Mouse (Mus musculus) forebrain, embryonic 14.5 days (tissue): Measurements from ENCODE around the gene Fnip1. TPM values are rescaled to one million over a fixed set of nuclear protein-coding genes. Genes with fewer than 3 reads are reported as not detected.
A peak's percentile ranks its signal among the peaks of the same experiment; 100 is the strongest.
"Not testable (repeated sequence)": the region's sequence is repeated elsewhere in the genome, so short reads cannot be mapped to it uniquely, and the experiment has no call there.

ENCODE experiments used
- ATAC-seq: fragments of 200-750 bp; cut with Nextera tagmentation; 2 replicates; pipeline ENCODE4 v1.8.0; 2017; ENCODE audit warnings: mild to moderate bottlenecking, moderate library complexity
- DNase-seq: peaks from one replicate; pipeline ENCODE4 v3.0.0-alpha.2; 2015; ENCODE audit warnings: low spot score
- H3K27ac ChIP-seq: fragments of 300-500 bp; sonication (generic); 2 replicates; pipeline ENCODE4 v1.5.1; 2014; ENCODE audit warnings: low read depth, mild to moderate bottlenecking, control low read depth, low read length, moderate library complexity
- H3K27me3 ChIP-seq: fragments of 300-500 bp; sonication (generic); replicated peaks from 2 replicates; pipeline ENCODE4 v1.6.1; 2014; ENCODE audit warnings: low read length, control low read depth, mixed read lengths; ENCODE audit not compliant: control insufficient read depth, insufficient read depth
- H3K36me3 ChIP-seq: fragments of 300-500 bp; sonication (generic); 2 replicates; pipeline ENCODE4 v1.6.1; 2014; ENCODE audit warnings: low read length, control low read depth; ENCODE audit not compliant: control insufficient read depth, insufficient read depth
- H3K4me1 ChIP-seq: fragments of 300-500 bp; sonication (generic); 2 replicates; pipeline ENCODE4 v1.6.1; 2014; ENCODE audit warnings: antibody characterized with exemption, low read length, control low read depth; ENCODE audit not compliant: control insufficient read depth, insufficient read depth
- H3K4me2 ChIP-seq: fragments of 300-500 bp; sonication (generic); 2 replicates; pipeline ENCODE4 v1.6.1; 2014; ENCODE audit warnings: mild to moderate bottlenecking, control low read depth, low read length
- H3K4me3 ChIP-seq: fragments of 300-500 bp; sonication (generic); 2 replicates; pipeline ENCODE4 v1.5.1; 2014; ENCODE audit warnings: low read depth, low read length, control low read depth
- H3K9ac ChIP-seq: fragments of 300-500 bp; sonication (generic); 2 replicates; pipeline ENCODE4 v1.6.1; 2014; ENCODE audit warnings: mild to moderate bottlenecking, low read length, control low read depth, moderate library complexity
- H3K9me3 ChIP-seq: fragments of 300-500 bp; sonication (generic); replicated peaks from 2 replicates; pipeline ENCODE4 v1.6.1; 2016; ENCODE audit warnings: low read length, control low read depth, mixed read lengths; ENCODE audit not compliant: control insufficient read depth
- WGBS: fragments of 180-500 bp; shearing (Covaris S2); extraction: QIAGEN DNeasy Blood & Tissue Kit; methylation state at CpG from one replicate; pipeline ENCODE4 v1.1.7; 2014; 5-methylcytosine and 5-hydroxymethylcytosine counted together
- polyA plus RNA-seq: library from polyadenylated mRNA; unstranded; fragments of >200 nt; fragmentation: Nextera tagmentation; extraction: Ambion mirVana; gene quantifications from 2 replicates; pipeline ENCODE4 v1.2.1, GENCODE M21; 2014

Gene Fnip1
- 13.0 and 15.1 TPM in 2 replicates for polyA plus RNA-seq

- Histone ChIP-seq H3K9me3 (no peaks in the 10 kb centered on the region), H3K4me2 (peak within 1 kb of the TSS; percentile 71), H3K4me3 (peak within 1 kb of the TSS; percentile 92), H3K27ac (peak within 1 kb of the TSS; percentile 68), H3K4me1 (peaks cover 16% of the 10 kb centered on the region), H3K27me3 (no peaks in the 10 kb centered on the region), H3K9ac (peak within 1 kb of the TSS; percentile 90), H3K36me3 (no peaks in the 10 kb centered on the region)
- DNase-seq (peak; percentile 96), ATAC-seq (peak; percentile 98)
- 1% methylated on average over 41 of the region's 47 CpGs for WGBS
Observed at GRCm38 (mm10) chr11:54437823-54438337, at the start of gene Fnip1. Gene Fnip1 (plus strand): TSS chr11:54438199.

DNA sequence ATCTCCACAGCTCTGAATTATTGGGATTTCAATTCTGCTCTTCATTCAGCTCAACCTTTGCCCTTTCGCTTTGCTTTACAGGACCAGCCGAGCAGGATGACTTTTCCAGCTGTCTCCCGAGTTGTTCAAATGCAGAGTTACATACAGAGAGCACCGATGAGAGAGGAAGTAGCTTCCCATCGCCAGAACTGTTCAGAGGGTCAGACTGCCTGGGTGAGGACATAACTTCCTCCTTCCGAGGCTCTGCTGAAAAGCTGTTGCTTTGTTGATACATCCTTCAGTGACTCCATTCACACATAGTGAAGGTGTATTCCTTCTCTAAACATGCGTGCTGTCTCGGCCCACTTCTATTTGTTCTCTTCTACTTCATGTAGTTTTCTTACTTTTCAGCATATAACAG is 47.6 kb upstream of the Fnip1 start:
- no peaks in the 10 kb centered on the region for H3K4me1 ChIP-seq
- 81% methylated on average over 8 of the region's 8 CpGs for WGBS

DNA sequence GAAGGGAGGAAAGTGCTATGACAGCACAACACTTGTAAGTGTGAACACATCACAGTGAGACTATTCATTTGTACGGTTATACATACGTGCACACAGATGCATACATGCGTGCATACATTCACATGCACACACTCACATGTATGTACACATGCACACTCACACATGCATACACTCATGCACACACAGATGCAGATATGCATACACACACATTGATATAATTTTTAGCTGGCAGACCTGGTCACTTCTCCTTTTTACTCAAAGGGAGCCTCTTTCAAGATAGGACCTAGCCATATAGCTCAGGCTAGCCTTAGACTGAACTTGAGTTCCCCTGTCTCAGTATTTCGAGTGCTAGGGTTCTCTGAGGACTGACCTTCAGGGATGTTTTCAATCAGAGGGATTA is 46.7 kb upstream of the Fnip1 start:
- no peak for ATAC-seq
- Histone ChIP-seq H3K36me3 (no peaks in the 10 kb centered on the region), H3K4me1 (no peaks in the 10 kb centered on the region), H3K9me3 (no peaks in the 10 kb centered on the region), H3K4me2 (no peak overlapping the region), H3K4me3 (no peak overlapping the region), H3K27ac (no peak overlapping the region), H3K27me3 (no peaks in the 10 kb centered on the region), H3K9ac (no peak overlapping the region)
- no peak for DNase-seq
- WGBS: 85% methylated on average over 4 of the region's 4 CpGs

More for the DNA sequence above, 47.6 kb upstream of the Fnip1 start:
- Histone ChIP-seq H3K27me3 (no peaks in the 10 kb centered on the region), H3K27ac (no peak overlapping the region), H3K4me2 (no peak overlapping the region), H3K9me3 (no peaks in the 10 kb centered on the region), H3K9ac (no peak overlapping the region), H3K36me3 (no peaks in the 10 kb centered on the region), H3K4me3 (no peak overlapping the region)
- DNase-seq (no peak), ATAC-seq (no peak)

DNA sequence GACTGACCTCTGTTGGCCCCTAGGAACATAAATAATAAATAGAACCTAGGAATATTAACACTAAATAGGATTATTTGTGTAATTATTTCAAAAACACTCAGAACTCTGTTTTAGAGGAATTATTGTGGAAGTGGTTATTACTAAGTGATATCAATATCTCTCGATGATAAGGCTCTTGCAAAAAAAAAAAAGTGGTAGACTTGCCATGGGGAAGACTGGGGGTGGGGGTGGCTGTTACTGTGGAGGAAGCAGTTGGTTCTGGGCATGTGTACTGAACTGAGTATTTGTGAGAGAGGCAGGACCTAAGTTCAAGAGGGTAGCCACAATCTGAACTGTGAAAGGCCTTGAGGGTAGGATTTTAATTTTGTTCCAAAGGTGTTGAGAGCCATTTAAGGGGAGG is 41.3 kb upstream of the Fnip1 start:
- no peak for ATAC-seq
- H3K4me2 ChIP-seq: no peak overlapping the region
- no peak overlapping the region for H3K9ac ChIP-seq
- H3K27me3 ChIP-seq: no peaks in the 10 kb centered on the region
- no peak overlapping the region for H3K4me3 ChIP-seq
- no peaks in the 10 kb centered on the region for H3K36me3 ChIP-seq
- H3K9me3 ChIP-seq: no peaks in the 10 kb centered on the region
- no peaks in the 10 kb centered on the region for H3K4me1 ChIP-seq
- WGBS: 79% methylated on average over 1 of the region's 1 CpGs
- DNase-seq: no peak
- H3K27ac ChIP-seq: no peak overlapping the region

DNA sequence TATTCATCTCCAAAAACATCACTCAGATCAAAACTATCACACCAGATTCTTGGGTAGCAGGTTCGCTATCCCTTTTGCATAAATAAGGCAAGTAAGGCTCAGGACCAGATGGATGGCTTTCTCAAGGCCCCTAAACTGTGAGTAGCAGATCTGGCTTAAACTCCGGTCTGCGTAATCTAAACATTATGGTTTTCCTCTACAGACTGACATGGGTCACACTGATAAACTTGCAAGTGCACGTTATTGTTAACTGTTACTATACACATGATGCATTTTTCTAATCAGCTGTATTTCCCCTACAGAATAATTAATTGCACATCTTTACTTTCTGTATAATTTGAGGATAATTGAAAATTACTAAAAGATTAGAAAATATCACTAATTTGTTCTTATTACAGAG is 39.9 kb upstream of the Fnip1 start:
- Histone ChIP-seq H3K9me3 (no peaks in the 10 kb centered on the region), H3K27me3 (no peaks in the 10 kb centered on the region), H3K4me2 (no peak overlapping the region), H3K9ac (no peak overlapping the region), H3K36me3 (no peaks in the 10 kb centered on the region), H3K4me1 (no peaks in the 10 kb centered on the region), H3K27ac (no peak overlapping the region), H3K4me3 (no peak overlapping the region)
- DNase-seq (no peak), ATAC-seq (no peak)
- WGBS: 89% methylated on average over 4 of the region's 4 CpGs

DNA sequence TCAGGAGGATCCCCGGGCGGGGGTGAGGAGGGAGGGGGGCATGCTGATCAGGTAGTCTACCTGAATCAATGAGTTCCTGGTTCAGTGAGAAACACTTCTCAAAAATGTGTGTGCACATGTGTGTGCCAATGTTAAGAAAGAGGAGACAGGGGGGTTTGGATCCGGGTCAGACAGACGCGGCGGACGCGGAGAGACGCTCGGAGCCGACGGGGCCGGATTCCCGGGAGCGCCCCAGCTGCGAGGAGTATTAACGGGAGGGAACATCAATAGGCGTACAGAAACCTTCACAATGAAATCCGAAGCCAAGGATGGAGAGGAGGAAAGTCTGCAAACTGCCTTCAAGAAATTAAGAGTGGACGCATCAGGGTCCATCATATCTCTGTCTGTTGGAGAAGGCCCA is 37.2 kb upstream of the Fnip1 start:
- H3K4me2 ChIP-seq, H3K27ac ChIP-seq, H3K27me3 ChIP-seq, ATAC-seq, H3K36me3 ChIP-seq, H3K9me3 ChIP-seq, DNase-seq, H3K9ac ChIP-seq, H3K4me3 ChIP-seq, H3K4me1 ChIP-seq: not testable (repeated sequence)
- WGBS: 94% methylated on average over 20 of the region's 20 CpGs

DNA sequence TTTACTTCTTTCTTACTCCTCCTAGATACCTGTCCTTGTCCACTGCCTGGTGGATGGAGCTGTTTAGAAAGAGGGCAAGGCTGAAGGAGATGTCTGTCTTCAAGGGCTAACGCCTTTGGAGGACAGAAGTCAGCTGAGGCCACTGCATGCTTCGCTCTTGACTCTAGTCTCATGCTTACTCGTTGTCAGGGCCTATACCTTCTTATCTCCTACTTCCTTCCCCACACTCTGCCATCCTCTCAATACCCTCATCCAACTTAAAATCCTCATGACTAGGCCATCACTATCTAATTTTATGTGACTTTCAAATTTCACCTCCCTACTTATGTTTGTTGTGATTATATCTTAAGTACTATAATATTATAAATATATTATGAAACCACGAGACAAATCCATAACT is 33.1 kb upstream of the Fnip1 start:
- no peaks in the 10 kb centered on the region for H3K36me3 ChIP-seq
- H3K27me3 ChIP-seq: no peaks in the 10 kb centered on the region
- H3K4me2 ChIP-seq: no peak overlapping the region
- no peaks in the 10 kb centered on the region for H3K4me1 ChIP-seq
- 88% methylated on average over 4 of the region's 4 CpGs for WGBS
- no peak overlapping the region for H3K4me3 ChIP-seq
- ATAC-seq: no peak
- H3K9me3 ChIP-seq: no peaks in the 10 kb centered on the region
- DNase-seq: no peak
- H3K27ac ChIP-seq: no peak overlapping the region
- H3K9ac ChIP-seq: no peak overlapping the region

- no peaks in the 10 kb centered on the region for H3K4me1 ChIP-seq
- no peaks in the 10 kb centered on the region for H3K36me3 ChIP-seq
- H3K4me2 ChIP-seq: no peak overlapping the region
- WGBS: 88% methylated on average over 4 of the region's 4 CpGs
- H3K27me3 ChIP-seq: no peaks in the 10 kb centered on the region
- no peak overlapping the region for H3K9ac ChIP-seq
- no peak overlapping the region for H3K27ac ChIP-seq
- ATAC-seq: no peak
- no peak for DNase-seq
- no peak overlapping the region for H3K4me3 ChIP-seq
- no peaks in the 10 kb centered on the region for H3K9me3 ChIP-seq
Observed at GRCm38 (mm10) chr11:54406930-54407546, 31.0 kb upstream of the Fnip1 start.

- Histone ChIP-seq H3K9me3 (no peaks in the 10 kb centered on the region), H3K27me3 (no peaks in the 10 kb centered on the region), H3K9ac (no peak overlapping the region), H3K27ac (no peak overlapping the region), H3K36me3 (no peaks in the 10 kb centered on the region), H3K4me2 (no peak overlapping the region), H3K4me3 (no peak overlapping the region), H3K4me1 (no peaks in the 10 kb centered on the region)
- ATAC-seq (no peak), DNase-seq (no peak)
Observed at GRCm38 (mm10) chr11:54410612-54411011, 27.4 kb upstream of the Fnip1 start.
